Mouse (Mus musculus) layer of hippocampus, postnatal 25 days (tissue): ENCODE measurements around the gene Pigw. TPM values are rescaled to one million over a fixed set of nuclear protein-coding genes. Genes with fewer than 3 reads are reported as not detected.
"Not testable (repeated sequence)": the region's sequence is repeated elsewhere in the genome, so short reads cannot be mapped to it uniquely, and the experiment has no call there.

ENCODE experiments used
- DNase-seq, 2 experiments: peaks; one replicate each; pipeline ENCODE4 v3.0.0; 2022; ENCODE audit warnings: mixed read lengths in 2 of 2, low spot score in 1 of 2; ENCODE audit errors: extremely low spot score in 1 of 2
- total RNA-seq, 2 experiments: library from RNA; stranded (reverse); gene quantifications; 2 replicates each; pipeline ENCODE4 v1.2.3; 2021

Pigw gene
- total RNA-seq, 2 experiments from 2014 or later = 7.1 to 8.5 TPM

DNA sequence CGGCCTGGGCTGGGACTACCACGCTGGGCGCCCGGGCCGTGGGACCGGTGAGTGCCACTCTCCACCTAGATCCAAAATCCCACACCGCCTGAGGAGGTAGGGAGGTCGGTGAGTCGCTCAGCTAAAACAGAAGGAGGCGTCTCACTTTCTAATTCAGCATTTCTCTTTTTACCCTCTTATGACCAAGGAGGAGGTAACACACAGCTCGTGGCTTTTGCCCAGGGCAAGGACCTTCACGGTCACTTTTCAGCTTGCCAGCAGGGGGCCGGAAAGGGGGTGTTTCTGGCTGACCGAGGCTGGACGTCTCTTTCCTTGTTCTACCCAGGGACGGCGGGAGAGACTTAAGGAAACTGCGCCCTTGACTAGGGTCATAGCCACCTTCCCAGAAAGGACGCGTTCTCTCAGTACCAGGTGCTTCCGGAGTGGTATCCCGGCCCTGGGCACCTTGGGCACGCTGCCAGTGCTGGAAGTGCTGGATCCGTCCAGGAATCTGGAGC is 428 bp upstream of the Pigw start:
- DNase-seq = peak; percentile 10 to 22

DNA sequence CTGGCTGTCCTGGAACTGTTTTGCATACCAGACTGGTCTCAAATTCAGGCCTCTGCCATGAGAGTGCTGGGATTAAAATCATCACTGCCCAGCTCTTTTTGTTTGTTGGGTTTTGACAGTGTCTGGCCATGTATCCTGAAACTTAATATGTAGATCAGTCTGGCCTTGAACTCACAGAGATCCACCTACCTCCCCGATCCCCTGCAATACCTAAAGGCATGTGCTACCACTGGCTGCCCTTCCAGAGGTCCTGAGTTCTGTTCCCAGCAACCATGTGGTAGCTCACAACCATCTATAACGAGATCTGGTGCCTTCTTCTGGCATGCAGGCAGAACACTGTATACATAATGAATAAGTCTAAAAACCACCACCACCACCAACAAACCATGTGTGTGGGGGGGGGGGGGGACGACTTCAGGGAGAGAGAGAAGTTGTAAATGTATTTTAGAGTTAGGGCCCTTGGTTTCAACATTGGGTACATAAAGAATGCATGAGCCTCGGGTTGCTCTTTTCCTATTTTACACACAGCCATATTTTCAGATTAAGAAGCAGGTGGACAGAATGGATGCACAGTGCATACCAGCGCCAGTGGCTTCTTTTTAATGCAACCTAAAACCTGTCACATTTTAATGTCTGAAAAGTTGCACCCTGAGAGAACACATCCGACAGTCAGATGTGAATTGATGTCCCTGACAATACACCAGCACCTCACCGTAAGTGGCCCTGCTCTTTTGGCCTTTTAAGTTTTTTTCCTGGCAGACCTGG is 896 bp downstream of the Pigw start:
- no peak for DNase-seq

DNA sequence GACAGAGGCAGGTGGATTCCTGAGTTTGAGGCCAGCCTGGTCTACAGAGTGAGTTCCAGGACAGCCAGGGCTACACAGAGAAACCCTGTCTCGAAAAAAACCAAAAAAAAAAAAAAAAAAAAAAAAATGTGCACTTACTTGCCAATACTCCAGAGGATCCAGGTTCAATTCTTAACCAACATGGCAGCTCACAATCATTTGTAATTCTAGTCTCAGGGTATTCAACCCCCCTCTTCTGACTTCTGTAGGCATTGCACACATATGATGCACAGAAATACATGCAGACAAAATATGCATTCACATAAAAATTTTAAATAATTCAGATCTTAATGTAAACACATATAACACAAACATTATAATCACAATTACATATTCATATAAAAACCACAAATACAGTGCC is 4.1 kb downstream of the Pigw start:
- DNase-seq = not testable (repeated sequence)

- DNase-seq = no peak
Observed at GRCm38 (mm10) chr11:84873042-84873833, 6.8 kb downstream of the Pigw start.

DNA sequence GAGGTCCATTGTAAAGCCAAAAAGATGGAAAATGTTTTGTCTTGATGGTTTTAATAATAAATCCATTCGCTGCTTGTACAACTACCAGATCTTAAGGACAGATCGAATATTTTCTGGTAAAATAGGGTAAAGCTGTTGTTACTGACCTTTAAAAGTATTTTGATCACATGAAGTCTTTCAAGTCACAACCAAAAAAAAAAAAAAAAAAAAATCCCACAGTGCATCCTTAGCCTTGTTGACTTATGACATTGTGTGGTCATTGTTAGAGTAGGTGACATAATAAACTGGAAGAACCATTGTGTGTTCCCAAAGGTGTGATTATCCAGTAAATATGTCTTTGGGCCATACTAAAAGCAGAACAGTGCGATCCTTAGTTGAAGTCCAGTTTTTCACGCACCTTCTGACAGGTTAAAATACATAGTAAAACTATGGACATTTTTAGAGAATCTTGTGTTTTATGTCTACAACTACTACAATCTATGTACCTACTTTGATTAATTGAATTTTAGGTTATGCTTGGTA is 8.5 kb downstream of the Pigw start:
- DNase-seq = no peak

DNA sequence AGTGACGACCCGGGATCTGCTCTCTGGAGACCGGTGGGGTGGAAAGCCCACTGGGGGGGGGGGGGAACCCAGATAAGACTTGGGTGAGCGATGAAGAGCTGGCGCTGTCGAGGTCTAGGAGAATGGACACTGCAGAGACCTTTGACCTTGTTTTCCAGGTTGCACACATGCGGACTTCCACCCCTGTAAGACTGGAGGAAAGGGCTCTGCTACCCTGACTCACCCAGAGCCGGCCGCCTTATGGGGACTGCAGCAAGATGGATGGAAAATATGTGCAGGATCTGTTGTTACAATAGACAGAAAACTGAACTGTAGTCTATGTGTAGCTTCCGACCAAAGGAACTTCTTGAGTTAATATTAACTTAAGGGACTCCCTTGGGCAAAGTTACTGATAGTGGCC is 9.0 kb downstream of the Pigw start:
- no peak for DNase-seq

DNA sequence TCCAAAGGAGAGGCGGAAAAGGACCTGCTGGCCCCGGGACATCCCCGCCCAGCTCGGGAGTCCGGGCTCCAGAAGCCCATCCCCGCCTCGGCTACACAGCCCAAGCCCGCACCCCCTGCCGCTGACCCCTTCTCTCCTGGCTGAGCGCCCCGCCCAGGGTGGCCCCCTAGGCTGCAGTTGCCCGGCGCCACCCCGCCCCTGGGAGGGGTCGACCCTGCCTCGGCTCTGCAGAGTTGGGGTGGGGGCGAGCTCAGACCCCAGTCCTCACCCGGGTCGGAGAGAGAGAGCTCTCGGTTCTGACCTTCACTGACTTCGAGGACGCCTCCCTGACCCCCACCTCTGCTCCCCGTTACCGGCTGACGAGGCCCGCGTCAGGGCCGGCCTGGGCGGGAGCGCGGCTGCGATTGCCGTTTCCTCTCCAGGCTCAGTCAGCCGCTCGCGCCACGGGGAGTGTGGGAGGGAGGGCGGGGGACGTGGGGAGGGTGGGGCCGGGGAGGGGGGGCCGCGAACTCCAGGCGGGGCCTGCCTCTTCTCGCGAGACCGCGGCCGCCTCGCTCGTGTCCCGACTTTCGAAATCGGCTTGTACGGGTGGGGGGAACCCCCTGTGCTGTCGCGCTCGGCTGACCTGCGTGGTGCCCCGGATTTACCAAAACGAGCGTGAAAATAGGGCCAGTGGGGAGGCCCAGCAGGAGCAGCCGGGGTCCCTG is 9.6 kb downstream of the Pigw start, which contains the start of gene Ggnbp2:
Ggnbp2 (minus strand) TSS at position 481 of the 707 bp plus-strand sequence.
- DNase-seq = peak; percentile 83 to 92

DNA sequence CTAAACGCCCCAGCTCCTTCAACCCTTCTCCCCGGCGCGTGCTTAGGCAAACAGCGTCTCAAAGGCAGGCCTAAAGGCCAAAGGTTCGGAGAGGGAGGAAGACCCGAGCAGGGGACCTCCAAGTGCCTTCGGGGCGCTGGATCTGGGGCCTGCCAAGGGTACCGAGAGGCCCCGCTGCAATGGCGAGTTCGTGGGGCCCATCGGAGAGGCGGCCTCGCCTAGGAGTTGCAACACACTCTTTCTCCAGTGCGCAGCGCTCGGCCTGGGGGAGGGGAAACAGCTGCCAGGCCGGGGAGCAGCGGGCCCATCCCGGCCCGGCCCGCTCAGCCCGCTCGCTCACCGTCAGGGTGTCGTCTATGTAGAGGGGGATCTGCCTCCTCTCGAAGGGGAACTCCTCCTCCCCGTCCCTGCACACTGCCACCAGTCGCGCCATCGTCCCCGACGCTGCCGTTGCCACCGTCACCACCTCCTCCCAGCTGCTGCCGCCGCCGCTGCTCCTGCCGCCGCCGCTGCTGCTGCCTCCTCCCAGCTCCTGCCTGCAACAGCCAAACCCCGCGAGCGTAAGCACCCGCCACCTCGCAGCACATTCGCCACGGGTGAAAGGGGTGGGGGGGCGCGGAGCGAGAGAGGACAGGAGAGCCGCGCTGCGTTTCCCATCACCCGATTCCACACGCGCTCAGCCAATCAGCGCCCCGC is 10.4 kb downstream of the Pigw start:
- peak; percentile 79 to 93 for DNase-seq

DNA sequence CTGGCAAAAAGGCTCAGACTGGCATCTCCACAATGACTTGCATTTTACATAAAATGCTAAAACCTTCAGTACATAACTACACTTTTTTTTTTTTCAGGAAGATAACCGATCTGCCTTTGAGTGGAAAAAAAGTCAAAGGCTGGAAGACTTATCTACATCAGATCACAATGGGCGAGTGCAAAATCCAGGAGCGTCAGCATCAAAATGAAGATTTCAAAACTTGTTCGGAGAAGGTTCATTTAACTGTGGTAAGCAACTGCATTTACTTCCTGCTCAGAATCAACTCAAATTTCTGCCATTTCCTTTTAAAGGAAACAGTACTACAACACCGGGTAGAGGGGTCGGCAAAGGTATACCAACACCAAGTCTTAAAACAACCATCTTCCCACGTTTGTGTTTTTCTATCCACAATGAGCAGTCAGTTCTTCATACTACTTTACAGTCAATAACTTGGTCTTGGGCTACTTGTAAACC is 11.3 kb downstream of the Pigw start:
- DNase-seq = no peak

DNA sequence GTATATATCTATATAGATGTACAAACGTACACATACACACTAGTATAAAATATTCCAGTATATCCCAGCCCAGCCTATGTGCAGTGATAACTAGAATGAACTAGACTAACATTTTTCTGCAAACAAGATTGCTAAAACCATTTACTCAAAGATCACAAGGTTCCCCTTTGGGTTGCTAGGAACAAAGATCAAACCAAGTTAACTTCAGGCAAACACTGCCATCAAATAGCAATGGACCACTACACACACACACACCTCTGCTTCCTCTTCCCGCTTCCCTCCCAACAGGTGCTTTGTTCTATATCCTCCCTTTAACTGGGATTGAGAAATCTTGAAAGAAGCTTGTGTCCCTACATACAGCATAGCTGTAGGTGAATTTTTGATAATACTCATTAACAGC is 12.5 kb downstream of the Pigw start:
- DNase-seq = no peak

- DNase-seq = no peak
Observed at GRCm38 (mm10) chr11:84865268-84865667, 14.8 kb downstream of the Pigw start.

DNA sequence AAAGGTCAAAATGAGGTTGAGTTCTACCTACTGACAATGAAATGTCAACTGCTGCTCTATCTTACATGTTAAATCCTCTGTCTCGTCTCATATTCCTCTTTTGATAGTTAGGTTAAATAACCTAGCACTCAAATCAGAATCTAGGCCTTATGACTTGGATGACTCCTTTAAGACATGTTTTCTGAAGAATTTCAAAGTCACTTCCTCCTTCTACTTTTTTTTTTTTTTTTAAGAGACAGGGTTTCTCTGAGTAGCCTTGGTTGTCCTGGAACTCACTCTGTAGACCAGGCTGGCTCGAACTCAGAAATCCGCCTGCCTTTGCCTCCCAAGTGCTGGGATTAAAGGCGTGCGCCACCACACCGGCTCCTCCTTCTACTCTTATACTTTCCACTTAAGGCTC is 24.8 kb downstream of the Pigw start:
- no peak for DNase-seq

GRCm38 (mm10) chr11:84847475-84848090 is 32.5 kb downstream of the Pigw start:
- DNase-seq = no peak

DNA sequence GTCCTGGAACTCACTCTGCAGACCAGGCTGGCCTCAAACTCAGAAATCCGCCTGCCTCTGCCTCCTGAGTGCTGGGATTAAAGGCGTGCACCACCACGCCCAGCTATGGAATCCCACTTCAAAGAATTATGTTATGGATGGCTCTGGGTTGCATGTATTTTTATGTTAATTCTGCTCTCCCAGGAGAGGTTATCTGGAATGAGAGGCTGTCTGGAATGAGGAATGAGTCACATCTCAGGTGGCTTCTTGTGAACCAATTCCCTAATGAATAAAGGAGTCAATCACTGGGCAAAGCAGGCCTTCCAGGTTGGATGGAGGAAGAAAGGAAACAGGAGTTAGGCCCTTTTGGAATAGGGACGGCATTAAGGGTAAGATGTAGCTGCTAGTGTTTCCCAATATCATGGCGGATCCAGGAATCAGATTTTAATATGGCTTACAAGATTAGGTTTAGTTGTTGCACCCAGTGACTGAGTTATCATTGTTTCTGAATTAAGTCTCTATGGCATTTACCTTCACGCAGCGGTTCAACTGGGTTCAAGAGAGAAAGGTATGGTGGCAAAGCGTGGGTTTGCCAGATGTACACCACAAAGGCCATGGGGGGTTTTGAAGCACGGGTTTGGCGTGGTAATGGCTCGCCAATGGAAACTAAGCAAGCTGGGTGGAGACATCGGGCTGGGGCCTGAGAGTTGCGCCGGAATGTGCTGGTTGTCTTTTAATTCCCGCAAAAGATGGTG is 33.2 kb downstream of the Pigw start:
- no peak for DNase-seq

GRCm38 (mm10) chr11:84839330-84839729 is 40.8 kb downstream of the Pigw start:
- DNase-seq = no peak

GRCm38 (mm10) chr11:84829495-84829894 is 50.6 kb downstream of the Pigw start:
- DNase-seq = not testable (repeated sequence)

GRCm38 (mm10) chr11:84828516-84829399 is 51.3 kb downstream of the Pigw start, which contains the start of gene Dhrs11:
Dhrs11 (minus strand) TSS chr11:84828994.
- peak; percentile 77 to 79 for DNase-seq
